Mouse (Mus musculus) midbrain, embryonic 10.5 days (tissue): ENCODE data around the gene Olfr1101. TPM values are rescaled to one million over a fixed set of nuclear protein-coding genes. Genes with fewer than 3 reads are reported as not detected.

ENCODE experiments used
- DNase-seq: peaks from one replicate; pipeline ENCODE4 v3.0.0-alpha.2; 2017; ENCODE audit warnings: low spot score
- H3K27ac ChIP-seq: fragments of 300-500 bp; sonication (generic); replicated peaks from 2 replicates; pipeline ENCODE4 v1.5.1; 2016; ENCODE audit warnings: mild to moderate bottlenecking
- H3K27me3 ChIP-seq: fragments of 300-500 bp; sonication (generic); 2 replicates; pipeline ENCODE4 v1.6.1; 2016; ENCODE audit warnings: low read depth, mild to moderate bottlenecking; ENCODE audit not compliant: poor library complexity, severe bottlenecking
- H3K36me3 ChIP-seq: fragments of 300-500 bp; sonication (generic); 2 replicates; pipeline ENCODE4 v1.6.1; 2016; ENCODE audit warnings: mild to moderate bottlenecking, moderate library complexity
- H3K4me1 ChIP-seq: fragments of 300-500 bp; sonication (generic); 2 replicates; pipeline ENCODE4 v1.6.1; 2016
- H3K4me3 ChIP-seq: fragments of 300-500 bp; sonication (generic); 2 replicates; pipeline ENCODE4 v1.5.1; 2016; ENCODE audit warnings: mild to moderate bottlenecking, moderate library complexity
- H3K9me3 ChIP-seq: fragments of 300-500 bp; sonication (generic); replicated peaks from 2 replicates; pipeline ENCODE4 v1.6.1; 2016; ENCODE audit warnings: mild to moderate bottlenecking
- WGBS: fragments of 180-500 bp; shearing (Covaris S2); methylation state at CpG from one replicate; pipeline ENCODE4 v1.1.7; 2016; 5-methylcytosine and 5-hydroxymethylcytosine counted together
- polyA plus RNA-seq: library from polyadenylated mRNA; unstranded; fragments of >200 nt; fragmentation: Nextera tagmentation; extraction: Ambion mirVana; gene quantifications from 2 replicates; pipeline ENCODE4 v1.2.1, GENCODE M21; 2016

The Olfr1101 gene
- polyA plus RNA-seq, result not detected in 2 replicates

- no peak within 1 kb of the TSS for H3K27ac ChIP-seq
- no peaks in the 10 kb centered on the region for H3K36me3 ChIP-seq
- no peak within 1 kb of the TSS for H3K4me3 ChIP-seq
- WGBS, result 89% methylated on average over 3 of the region's 3 CpGs
- no peaks in the 10 kb centered on the region for H3K9me3 ChIP-seq
- no peaks in the 10 kb centered on the region for H3K27me3 ChIP-seq
- H3K4me1 ChIP-seq, result no peaks in the 10 kb centered on the region
- DNase-seq, result no peak
These were observed at the start of gene Olfr1101 for GRCm38 (mm10) chr2:86991121-86991520. TSS of gene Olfr1101 (minus strand) at chr2:86991221.

- DNase-seq, result no peak
- Histone ChIP-seq H3K27ac (no peak within 1 kb of the TSS), H3K4me1 (no peaks in the 10 kb centered on the region), H3K36me3 (no peaks in the 10 kb centered on the region), H3K4me3 (no peak within 1 kb of the TSS), H3K27me3 (no peaks in the 10 kb centered on the region), H3K9me3 (no peaks in the 10 kb centered on the region)
These were observed 45.4 kb upstream of the Olfr1101 start, which contains the start of gene Olfr1105 for GRCm38 (mm10) chr2:87036431-87036830. TSS of gene Olfr1105 (minus strand) at chr2:87036531.

GRCm38 (mm10) chr2:87026980-87027379, 36.0 kb upstream of the Olfr1101 start, which contains the start of gene Olfr1104:
TSS of gene Olfr1104 (minus strand) at chr2:87027080.
- Histone ChIP-seq H3K27me3 (no peaks in the 10 kb centered on the region), H3K36me3 (no peaks in the 10 kb centered on the region), H3K27ac (no peak within 1 kb of the TSS), H3K9me3 (no peaks in the 10 kb centered on the region), H3K4me3 (no peak within 1 kb of the TSS), H3K4me1 (no peaks in the 10 kb centered on the region)
- no peak for DNase-seq
- 83% methylated on average over 1 of the region's 1 CpGs for WGBS

GRCm38 (mm10) chr2:86998098-86998497, 7.1 kb upstream of the Olfr1101 start, which contains the start of gene Olfr1102:
TSS of gene Olfr1102 (plus strand) at chr2:86998398.
- Histone ChIP-seq H3K27me3 (no peaks in the 10 kb centered on the region), H3K4me1 (no peaks in the 10 kb centered on the region), H3K36me3 (no peaks in the 10 kb centered on the region), H3K27ac (no peak within 1 kb of the TSS), H3K9me3 (no peaks in the 10 kb centered on the region), H3K4me3 (no peak within 1 kb of the TSS)
- no peak for DNase-seq

GRCm38 (mm10) chr2:86979854-86980253, 11.2 kb downstream of the Olfr1101 start, which contains the start of gene Olfr1100:
TSS of gene Olfr1100 (minus strand) at chr2:86979954.
- no peak within 1 kb of the TSS for H3K27ac ChIP-seq
- WGBS, result 85% methylated on average over 3 of the region's 3 CpGs
- no peaks in the 10 kb centered on the region for H3K27me3 ChIP-seq

GRCm38 (mm10) chr2:86960593-86960992, 30.4 kb downstream of the Olfr1101 start, which contains the start of gene Olfr1099:
TSS of gene Olfr1099 (minus strand) at chr2:86960693.
- WGBS, result 91% methylated on average over 1 of the region's 1 CpGs
- no peak within 1 kb of the TSS for H3K4me3 ChIP-seq
- H3K27me3 ChIP-seq, result no peaks in the 10 kb centered on the region
- H3K4me1 ChIP-seq, result no peaks in the 10 kb centered on the region
- no peak for DNase-seq
- H3K9me3 ChIP-seq, result no peaks in the 10 kb centered on the region
- H3K27ac ChIP-seq, result no peak within 1 kb of the TSS
- no peaks in the 10 kb centered on the region for H3K36me3 ChIP-seq

More at GRCm38 (mm10) chr2:86979854-86980253, 11.2 kb downstream of the Olfr1101 start, which contains the start of gene Olfr1100:
- no peak within 1 kb of the TSS for H3K4me3 ChIP-seq
- no peaks in the 10 kb centered on the region for H3K9me3 ChIP-seq
- DNase-seq, result no peak
- H3K4me1 ChIP-seq, result no peaks in the 10 kb centered on the region
- no peaks in the 10 kb centered on the region for H3K36me3 ChIP-seq

Other genes starting within 250 kb of the Olfr1101 start
- gene Olfr1090, start 232.2 kb downstream of the Olfr1101 start, polyA plus RNA-seq, result not detected in 2 replicates
- gene Olfr1093, start 208.7 kb downstream of the Olfr1101 start, polyA plus RNA-seq, result not detected in 2 replicates
- gene Olfr141, start 181.2 kb downstream of the Olfr1101 start, polyA plus RNA-seq, result not detected in 2 replicates
- gene Olfr1094, start 166.6 kb downstream of the Olfr1101 start, polyA plus RNA-seq, result not detected in 2 replicates
- gene Olfr1095, start 139.5 kb downstream of the Olfr1101 start, polyA plus RNA-seq, result not detected in 2 replicates
- gene Gm13723, start 116.4 kb downstream of the Olfr1101 start, polyA plus RNA-seq, result not detected in 2 replicates
- not detected in 2 replicates for gene Olfr1097, start 99.0 kb downstream of the Olfr1101 start, polyA plus RNA-seq
- not detected in 2 replicates for gene Olfr1098, start 66.7 kb downstream of the Olfr1101 start, polyA plus RNA-seq
- not detected in 2 replicates for gene Olfr1099, start 30.5 kb downstream of the Olfr1101 start, polyA plus RNA-seq
- gene Olfr1100, start 11.3 kb downstream of the Olfr1101 start, polyA plus RNA-seq, result not detected in 2 replicates
- not detected in 2 replicates for gene Olfr1102, start 7.2 kb upstream of the Olfr1101 start, polyA plus RNA-seq
- not detected in 2 replicates for gene Olfr1104, start 35.9 kb upstream of the Olfr1101 start, polyA plus RNA-seq
- gene Olfr1105, start 45.3 kb upstream of the Olfr1101 start, polyA plus RNA-seq, result not detected in 2 replicates
- not detected in 2 replicates for gene Olfr1106, start 61.1 kb upstream of the Olfr1101 start, polyA plus RNA-seq
- gene Olfr1107, start 84.6 kb upstream of the Olfr1101 start, polyA plus RNA-seq, result not detected in 2 replicates
- gene Olfr1109, start 104.8 kb upstream of the Olfr1101 start, polyA plus RNA-seq, result not detected in 2 replicates
- gene Olfr259, start 123.3 kb upstream of the Olfr1101 start, polyA plus RNA-seq, result not detected in 2 replicates
- gene Olfr1110, start 149.1 kb upstream of the Olfr1101 start, polyA plus RNA-seq, result not detected in 2 replicates
- not detected in 2 replicates for gene Olfr1111, start 161.4 kb upstream of the Olfr1101 start, polyA plus RNA-seq
- not detected in 2 replicates for gene Olfr1112, start 196.6 kb upstream of the Olfr1101 start, polyA plus RNA-seq
- gene Olfr1113, start 217.7 kb upstream of the Olfr1101 start, polyA plus RNA-seq, result not detected in 2 replicates